Mouse (Mus musculus) adrenal gland, postnatal 36 days (tissue): ENCODE results near the gene Spesp1. TPM values are rescaled to one million over a fixed set of nuclear protein-coding genes. Genes with fewer than 3 reads are reported as not detected.

ENCODE experiments used
- DNase-seq, 2 experiments: peaks; one replicate each; pipeline ENCODE4 v3.0.0; 2021; ENCODE audit warnings: mixed read lengths in 1 of 2
- long read RNA-seq, 2 experiments: library from polyadenylated mRNA; stranded (forward); transcript quantifications; one replicate each; pipeline ENCODE4 v2.0.0; 2021; ENCODE audit warnings: borderline sequencing depth in 2 of 2
- total RNA-seq, 2 experiments: library from RNA; stranded (reverse); gene quantifications; 2 replicates each; pipeline ENCODE4 v1.2.3; 2021

The Spesp1 gene
- total RNA-seq: not detected
- long read RNA-seq, experiment 1: 0 reads
- long read RNA-seq, experiment 2: 0 reads

DNA sequence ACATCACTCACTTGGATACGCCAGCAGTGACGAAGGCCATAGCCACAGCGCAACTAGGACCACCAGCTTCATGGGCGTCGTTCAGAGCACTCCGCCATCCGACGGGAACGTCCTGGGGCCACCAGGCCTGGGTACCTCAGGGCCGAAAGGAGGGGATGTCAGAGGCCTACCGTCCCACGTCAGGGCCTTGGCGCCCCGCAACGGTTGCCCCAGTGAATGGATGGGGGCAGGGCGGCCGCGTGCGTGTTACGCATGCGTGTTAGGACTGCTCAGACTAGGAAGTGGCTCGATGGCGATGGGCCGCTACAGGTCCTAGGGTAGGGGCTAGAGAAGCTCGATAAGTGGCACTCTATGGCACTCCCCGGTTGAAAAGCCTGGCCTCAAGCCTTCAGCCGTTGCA is at the start of gene Spesp1:
Gene Spesp1, minus strand, starts transcription at position 218 of the 400 bp plus-strand sequence.
- DNase-seq: no peak

DNA sequence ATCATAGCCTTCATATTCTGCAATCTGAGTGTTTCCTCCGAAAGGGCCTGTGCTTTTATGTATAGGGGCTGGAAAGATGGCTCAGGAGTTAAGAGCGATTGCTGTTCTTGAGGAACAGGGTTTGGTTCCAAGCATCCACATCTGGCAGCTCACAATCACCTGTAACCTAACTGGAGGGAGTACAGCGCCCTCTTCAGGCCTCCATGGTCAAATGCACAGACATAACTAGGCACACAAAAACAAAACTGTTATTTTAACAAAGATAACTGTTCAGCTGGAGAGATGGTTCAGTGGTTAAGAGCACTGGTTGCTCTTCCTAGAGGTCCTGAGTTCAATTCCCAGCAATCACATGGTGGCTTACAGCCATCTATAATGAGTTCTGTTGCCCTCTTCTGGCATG is 44.0 kb upstream of the Spesp1 start:
- DNase-seq: no peak

DNA sequence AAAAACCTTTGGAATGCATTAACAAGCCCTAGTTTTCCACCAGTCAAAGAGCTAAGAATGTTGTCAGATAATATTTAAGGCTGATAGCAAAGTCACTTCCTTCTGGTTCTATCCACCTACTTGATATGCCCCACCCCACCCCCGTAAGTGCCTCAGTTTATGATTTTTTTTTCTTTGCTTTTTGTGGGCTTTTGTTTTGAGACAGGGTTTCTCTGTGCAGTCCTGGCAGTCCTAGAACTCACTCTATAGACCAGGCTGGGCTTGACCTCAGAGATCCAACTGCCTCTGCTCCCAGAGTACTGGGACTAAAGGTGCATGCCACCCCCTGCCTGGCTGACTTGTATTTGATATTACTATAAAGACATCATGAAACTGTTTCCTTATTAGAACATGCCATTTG is 41.8 kb upstream of the Spesp1 start:
- DNase-seq: no peak

DNA sequence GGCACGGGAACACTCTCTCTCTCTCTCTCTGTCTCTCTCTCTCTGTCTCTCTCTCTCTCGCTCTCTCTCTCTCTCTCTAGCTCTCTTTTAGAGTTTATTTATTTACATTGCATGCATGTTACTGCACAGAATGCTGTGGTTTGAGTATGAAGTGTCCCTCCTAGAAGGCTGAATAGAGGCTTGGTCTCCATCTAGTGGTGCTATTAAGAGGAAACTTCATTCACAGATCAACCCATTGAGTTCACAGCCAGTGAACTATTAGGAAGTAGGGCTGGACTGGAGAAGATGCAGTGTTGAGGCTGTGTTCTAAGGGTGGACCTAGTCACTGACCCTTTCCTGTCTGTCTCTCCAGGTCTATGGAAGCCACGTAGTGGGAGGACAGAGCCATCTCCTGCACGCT is 36.7 kb upstream of the Spesp1 start:
- DNase-seq: no peak

DNA sequence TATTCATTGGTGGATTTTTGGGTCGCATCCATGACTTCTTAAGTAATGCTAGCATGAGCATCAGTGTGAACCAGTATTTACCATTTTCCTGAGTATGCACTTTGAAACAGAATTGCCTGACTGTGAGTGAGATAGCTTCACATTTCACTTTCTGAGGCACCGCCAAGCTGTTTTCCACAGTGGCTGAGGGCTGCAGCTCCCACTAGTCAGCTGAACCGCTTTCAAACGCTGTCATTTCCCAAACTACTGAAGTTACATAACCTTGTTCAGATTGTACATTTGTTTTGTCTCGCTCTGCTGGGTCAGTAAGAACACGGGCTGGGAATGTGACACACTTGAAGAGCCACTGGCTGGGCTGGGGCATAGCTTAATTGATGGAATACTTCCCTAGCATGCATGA is 33.5 kb upstream of the Spesp1 start:
- DNase-seq: no peak

DNA sequence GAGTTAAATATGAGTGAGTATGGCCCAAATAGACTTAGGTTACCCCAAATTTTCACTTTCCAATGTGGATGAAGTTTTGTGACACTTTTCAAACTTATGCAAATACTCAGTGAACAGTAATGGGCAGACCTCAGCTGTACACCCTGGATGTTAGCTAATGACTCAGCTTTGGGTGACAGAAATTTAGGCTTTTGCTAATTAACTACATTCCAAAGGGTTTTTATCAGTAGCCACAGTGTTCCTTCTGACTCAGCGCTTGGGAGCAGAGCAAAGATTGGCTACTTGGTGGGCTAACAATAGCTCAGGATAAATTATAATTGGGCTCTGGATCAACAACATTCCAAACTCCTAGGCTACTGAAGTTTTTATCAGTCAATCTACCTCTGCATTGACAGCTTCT is 14.9 kb upstream of the Spesp1 start:
- DNase-seq: no peak

DNA sequence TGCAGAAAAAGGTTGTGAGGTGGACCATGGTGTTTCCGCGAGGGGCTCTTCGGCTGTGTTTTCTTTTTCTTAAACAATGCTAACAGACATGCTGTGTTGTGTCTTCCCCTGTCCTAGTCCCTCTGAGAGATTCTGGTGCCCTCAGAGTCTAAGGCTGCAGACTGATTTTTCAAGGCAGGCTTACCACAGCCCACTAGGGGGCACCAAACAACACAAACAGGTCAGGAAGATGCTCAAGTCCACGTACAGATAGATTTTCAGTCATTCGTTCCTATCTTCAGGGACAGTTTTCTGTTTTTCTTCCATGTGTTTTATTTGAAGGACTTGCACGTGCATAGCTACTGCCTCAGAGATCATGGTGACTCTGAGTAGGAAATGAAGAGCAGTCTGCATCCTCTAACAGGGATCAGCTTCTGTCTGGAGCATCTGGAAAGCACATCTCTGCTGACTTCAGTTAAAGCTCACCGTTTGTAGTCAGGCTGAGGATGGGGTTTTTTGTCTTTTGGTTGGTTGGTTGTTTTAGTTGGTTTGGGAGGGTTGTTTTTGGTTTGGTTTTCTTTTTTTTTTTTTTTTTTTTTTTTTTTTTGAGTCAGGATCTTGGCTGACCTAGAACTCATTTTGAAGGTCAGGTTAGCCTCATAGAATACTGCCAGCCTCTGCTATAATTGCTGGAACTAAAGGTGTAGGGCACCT is 13.1 kb upstream of the Spesp1 start:
- DNase-seq: peak; percentile 79 to 86

DNA sequence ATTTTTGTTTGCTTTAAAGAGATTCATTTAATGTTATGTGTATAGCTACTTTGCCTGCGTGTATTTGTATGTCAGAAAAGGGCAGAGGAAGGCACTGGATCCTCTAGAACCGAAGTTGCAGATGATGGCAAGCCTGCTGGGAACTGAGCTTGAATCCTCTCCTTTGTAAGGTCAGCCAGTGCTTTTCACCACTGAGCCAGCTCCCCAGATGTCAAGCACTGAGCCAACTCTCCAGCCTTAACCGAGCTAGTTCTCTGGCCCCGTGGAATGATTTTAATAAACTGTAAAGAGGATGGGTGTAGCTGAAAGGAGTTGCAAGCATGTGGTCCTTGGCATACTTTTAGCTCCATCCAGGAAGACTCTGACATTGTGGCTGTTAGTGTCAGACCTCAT is 5.6 kb upstream of the Spesp1 start:
- DNase-seq: no peak

DNA sequence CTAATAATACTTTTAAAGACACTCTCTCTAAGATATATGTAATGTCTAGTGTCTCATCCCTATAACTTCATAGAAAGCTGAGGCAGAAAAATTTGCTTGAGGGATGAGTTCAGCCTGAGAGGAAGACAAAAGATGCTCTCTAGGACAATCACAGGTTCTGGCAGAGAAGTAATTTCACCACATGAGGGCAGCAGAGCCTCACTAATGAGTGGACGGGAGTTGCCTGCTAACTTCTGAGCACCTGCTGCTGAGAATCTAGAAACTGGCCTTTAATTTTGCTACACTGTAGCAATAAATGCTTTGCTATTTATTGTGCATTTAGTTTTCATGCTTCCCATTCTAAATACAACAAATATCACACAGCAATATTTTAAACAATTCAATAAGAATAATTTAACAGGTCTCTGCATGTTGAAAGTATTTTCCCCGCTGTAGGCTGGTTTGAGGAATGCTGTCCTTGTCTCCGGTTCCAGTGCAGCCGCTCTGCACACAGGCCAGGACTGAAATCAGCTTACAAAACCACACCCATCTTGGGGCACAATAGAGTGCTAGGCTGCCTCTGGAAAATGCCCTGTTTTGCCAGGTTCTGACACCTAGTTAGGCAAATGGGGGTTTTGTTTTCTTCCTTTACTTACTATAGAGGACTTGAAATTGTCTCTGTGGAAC is 5.1 kb upstream of the Spesp1 start:
- peak; percentile 72 to 86 for DNase-seq

DNA sequence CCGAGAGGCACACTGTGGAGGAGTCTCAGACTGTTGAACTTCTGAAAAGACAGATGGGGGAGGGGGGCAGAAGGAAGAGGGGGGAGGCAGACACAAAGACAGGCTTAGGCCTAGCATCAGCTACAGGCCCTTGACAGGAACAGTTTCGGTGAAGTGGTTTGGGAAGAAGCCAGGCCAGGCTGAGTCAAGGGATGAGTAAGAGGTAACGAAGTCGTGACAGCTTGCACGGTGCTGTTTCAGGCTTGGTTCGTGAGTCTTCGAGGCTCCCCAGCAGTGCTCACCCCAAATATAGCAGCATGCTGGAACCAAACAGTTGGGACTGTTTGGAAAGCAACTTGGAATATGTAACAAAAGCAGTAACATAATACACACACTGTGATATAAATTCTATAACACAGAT is 2.3 kb upstream of the Spesp1 start:
- DNase-seq: peak; percentile 82 to 85

DNA sequence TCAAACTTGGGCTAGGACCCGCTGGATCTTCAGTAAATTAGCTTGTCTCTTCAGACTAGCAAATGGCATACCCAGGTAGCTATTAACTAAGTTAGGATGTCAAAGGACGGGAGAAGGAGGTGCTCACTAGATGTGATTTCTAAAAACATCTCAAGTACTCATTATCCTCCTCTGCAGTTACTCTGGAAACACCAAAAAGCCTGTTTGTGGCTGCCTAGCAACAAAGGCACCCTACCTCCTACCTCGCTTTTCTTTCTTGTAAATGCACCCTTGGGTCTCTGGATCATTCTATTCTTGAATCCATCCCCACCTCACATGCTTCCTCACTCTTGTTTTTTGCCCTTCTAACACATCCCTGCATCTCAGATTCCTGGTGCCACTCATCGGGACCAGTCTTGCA is 5.1 kb downstream of the Spesp1 start:
- no peak for DNase-seq

DNA sequence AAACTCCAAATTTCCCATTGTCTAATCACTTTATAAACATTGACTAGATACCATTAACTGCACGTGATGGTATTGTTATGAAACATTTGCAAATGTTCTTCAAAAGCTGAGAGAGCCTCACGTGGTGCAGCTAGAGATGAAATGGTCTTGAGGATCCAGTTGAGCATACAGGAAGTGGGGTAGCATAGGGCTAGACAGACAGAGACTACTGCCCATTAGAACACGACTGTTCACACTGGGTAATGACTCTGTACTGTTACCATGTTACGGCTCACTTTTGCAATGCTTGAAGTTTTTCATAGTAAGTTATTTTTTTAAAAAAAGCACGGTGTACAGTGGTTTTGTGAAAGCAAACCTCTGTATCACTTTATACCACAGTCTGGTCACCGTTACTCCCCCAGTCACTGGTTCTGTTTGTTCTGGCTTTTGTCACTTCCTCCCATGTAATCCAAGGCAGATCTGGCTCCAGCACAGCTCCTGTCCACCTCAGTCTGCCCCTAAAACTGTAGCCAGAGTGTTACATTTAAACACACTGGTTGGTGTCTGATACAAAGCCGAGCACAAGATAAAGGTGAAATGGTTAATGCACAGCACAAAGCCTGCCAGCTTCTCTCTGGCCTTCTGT is 11.1 kb downstream of the Spesp1 start:
- no peak for DNase-seq

DNA sequence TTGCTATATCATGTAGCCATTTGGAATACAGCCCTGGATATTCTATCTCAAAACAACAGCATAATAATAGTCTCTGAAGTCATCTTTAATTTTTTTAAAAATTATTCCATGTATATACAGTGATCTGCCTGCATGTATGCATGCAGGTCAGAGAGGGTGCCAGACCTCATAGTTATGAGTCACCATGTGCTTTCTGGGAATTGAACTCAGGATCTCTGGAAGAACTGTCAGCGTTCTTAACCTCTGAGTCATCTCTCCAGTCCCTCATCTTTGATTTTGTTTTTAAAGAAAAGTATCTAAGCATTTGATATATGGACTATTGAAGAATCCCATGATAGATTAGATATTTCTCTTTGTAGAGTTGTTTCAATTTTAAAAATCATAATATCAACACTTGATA is 12.8 kb downstream of the Spesp1 start:
- no peak for DNase-seq

DNA sequence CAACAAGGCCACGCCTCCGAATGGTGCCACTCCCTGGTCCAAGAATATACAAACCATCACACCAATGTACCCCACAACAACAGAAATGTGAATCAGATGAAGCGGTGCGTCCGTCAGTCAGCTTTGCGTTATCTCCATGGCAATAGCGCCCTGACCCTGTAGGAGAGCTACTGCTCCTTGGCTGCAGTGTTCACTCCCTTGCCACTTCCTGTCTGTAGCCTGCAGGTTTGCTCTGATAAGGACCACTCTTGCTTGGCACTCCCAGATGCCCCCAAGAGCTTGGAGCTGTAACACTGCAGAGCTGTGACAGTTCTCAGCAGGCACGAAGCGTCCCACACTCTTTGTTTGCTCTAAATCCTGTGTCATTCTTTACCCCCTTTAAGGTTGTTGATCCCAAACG is 16.7 kb downstream of the Spesp1 start:
- DNase-seq: no peak

DNA sequence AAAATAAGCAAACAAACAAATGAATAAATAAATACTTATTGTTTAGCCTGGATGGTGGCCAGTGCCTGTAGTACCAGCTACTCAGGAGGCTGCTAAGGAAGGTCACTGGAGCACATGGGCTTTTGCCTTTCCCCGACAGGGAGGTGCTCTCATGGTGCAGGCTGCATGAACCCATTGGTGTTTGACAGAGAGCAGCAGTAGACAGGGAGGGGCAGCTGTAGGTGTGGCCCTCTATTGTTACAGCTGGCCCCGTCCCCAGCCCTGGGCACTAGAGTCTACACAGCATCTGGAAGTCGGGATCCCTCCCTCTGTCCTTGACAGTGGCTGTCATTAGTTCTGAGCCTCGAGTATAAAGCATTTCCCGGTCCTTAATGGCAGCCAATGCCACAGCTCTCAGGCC is 18.4 kb downstream of the Spesp1 start:
- peak in 1 of 2 experiments; percentile 30 for DNase-seq

DNA sequence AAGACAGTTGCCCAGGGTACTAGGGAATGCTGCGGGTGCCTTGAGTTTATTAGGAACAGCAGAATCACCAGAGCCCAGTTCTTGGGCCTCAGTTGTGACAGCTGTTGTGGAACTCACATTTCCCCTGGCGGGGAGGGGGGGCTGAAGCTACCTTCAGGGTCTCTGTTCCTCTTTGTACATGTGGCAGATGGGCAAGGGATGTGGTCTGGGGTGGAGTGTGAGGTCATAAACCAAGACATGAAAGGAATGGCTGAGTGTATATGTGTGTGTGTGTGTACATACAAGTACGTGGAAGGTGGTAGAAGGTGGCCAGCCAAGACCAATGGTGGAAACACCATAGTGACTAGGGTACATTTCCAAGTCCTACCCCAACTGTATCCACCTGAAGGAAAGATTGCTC is 20.6 kb downstream of the Spesp1 start:
- no peak for DNase-seq

DNA sequence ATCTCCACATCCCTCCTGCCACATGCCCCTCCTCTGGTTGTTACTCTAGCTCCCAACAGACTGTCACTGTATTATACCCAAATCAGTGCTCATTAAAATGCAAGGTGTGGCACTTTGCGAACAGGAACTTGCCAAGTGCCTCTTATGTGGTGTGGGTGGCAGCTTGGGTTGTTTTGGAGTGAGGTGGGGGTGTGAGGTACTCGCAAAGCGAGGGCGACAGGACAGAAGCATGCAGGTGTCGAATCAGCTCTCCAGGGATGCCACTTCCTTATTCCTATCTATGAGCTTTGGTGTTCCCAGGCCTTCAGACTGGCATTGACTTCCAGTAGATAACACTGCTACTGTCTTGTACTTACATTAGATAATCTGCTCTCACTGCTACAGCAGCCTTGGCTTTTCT is 21.0 kb downstream of the Spesp1 start:
- DNase-seq: no peak

DNA sequence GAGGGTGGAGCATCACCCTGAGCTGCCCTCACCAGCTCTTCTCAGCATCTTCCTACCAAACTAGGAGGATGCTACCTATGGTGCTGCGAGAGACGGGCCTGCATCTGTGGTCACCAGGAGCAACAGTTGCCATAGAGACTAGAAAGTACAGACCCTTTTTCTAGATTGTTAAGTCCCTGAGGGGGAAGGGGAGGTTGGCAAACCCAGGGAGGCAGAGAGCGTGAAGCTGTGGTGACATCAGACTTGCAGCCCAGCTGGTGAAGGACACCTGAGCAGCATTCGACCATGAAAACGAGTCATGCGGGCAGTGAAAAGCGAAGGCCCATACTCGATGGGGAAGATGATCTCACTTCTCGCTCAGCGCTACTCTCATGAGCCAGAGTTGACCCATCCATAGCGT is 24.0 kb downstream of the Spesp1 start:
- peak; percentile 53 to 67 for DNase-seq

DNA sequence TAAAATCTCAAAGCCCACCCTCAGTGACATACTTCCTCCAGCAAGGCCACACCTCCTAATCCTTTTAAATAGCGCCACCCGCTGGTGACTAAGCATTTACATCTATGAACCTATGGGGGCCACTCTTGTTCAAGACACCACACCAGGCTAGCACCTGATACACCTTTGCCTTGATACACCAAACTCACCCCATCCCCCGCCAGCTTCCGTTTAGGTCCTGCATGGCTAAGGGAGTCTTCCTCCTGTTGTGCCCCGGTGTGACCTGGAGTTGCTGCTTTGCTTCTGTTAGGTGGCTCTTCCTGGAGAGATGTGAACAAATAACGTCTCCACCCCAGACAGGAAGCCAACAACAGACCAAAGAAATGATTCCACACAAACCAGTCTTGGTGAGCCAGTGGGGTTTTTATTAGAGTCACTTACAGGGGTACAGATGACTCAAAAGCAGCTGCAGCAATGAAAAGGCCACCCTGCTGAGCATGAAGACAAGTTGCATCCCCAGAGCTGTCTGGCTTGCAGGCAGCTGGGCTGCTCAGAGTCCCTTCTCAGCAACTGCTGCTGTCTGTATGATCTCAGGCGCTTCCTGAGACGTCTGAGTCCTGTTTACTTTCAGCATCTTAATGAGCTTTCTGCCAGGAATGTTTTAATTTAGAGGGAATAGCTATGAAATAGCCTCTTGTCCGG is 26.0 kb downstream of the Spesp1 start:
- DNase-seq: no peak

DNA sequence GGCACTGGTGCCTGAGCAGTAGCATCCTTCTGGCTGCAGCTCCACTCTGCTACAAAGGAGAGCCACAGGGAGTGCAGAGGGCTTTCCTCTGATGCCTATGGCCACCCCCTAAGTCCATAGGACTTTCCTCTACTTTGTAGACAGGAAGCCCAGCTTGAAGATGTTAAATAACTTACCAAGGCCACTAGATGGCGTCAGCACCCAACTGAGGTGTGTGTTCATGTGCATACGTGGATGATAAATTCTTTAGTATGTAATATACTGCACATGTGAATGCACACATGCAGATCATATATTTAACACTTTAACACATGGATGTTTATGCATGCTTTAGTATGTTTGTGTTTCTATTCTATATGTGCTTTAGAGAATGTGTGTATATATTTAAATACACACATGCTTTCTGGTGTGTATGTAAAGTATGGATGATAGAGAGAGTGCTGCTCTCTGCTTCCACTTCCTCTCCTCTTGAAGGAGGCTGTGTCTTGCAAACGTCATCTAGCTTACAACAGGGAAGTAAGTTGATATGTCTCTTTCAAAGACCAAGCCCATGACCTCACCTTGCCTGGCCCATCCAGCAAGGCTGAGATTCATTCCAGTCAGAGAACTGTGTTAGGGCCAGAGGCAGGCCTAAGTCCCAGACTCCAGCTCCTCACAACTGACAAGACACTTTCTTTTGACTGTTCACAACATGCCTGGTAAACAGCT is 28.1 kb downstream of the Spesp1 start:
- peak; percentile 12 to 43 for DNase-seq

DNA sequence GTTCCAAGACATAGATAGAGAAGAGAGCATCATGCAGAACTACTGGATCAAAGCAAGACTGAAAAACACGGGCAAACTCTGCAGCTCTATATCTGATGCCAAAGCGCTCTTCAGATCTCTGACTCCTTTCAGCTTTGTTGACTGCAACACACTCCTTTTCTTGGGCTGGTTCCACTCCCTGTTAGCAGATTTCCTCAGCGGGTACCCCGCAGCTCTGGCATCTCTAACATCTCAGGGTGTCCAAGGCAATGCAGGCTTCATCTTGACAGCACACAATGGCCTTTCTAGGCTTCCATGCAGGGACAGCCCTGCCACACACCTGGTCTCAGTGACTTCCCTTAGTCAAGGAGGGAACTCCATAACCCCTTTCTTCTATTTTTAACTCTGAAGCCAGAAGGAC is 31.7 kb downstream of the Spesp1 start:
- DNase-seq: no peak

DNA sequence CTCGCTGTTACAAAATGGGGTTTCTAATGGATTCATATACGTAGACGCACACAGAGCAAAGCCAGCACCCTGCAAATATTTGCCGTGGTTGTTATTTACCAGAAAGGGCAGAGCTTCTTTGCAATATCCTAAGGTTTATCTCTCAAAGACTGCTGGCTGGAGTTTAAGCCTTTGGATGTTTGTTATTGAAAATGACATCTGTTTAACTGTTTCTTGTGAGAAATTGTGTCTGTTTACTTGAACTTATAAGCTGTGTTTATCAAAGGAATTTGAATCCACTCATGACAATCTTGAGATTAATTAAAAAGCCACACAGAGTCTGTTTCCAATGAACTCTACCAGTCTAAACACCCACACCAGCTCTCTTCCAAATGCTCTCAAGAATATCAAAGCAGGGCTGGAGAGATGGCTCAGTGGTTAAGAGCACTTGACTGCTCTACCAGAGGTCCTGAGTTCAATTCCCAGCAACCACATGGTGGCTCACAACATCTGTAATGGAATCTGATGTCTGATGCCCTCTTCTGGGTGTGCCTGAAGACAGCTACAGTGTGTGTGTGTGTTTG is 35.5 kb downstream of the Spesp1 start:
- no peak for DNase-seq
